Mouse (Mus musculus) stomach, embryonic 16.5 days (tissue): Measurements from ENCODE around the gene Rep15. TPM values are rescaled to one million over a fixed set of nuclear protein-coding genes. Genes with fewer than 3 reads are reported as not detected.

Experiments
- ATAC-seq: fragments of 200-750 bp; cut with Nextera tagmentation; 2 replicates; pipeline ENCODE4 v1.8.0; 2017; ENCODE audit warnings: moderate number of reproducible peaks, moderate TSS enrichment; ENCODE audit not compliant: insufficient read depth, low FRiP score
- H3K27ac ChIP-seq: fragments of 300-500 bp; sonication (generic); 2 replicates; pipeline ENCODE4 v1.5.1; 2014; ENCODE audit warnings: low read length
- H3K27me3 ChIP-seq: fragments of 300-500 bp; sonication (generic); 2 replicates; pipeline ENCODE4 v1.6.1; 2014; ENCODE audit warnings: low read length, control low read depth, mixed read lengths; ENCODE audit not compliant: control insufficient read depth, insufficient read depth
- H3K36me3 ChIP-seq: fragments of 300-500 bp; sonication (generic); 2 replicates; pipeline ENCODE4 v1.6.1; 2014; ENCODE audit warnings: low read length; ENCODE audit not compliant: control insufficient read depth, insufficient read depth
- H3K4me1 ChIP-seq: fragments of 300-500 bp; sonication (generic); 2 replicates; pipeline ENCODE4 v1.6.1; 2014; ENCODE audit warnings: low read length, control low read depth, mixed read lengths; ENCODE audit not compliant: control insufficient read depth, insufficient read depth
- H3K4me2 ChIP-seq: fragments of 300-500 bp; sonication (generic); 2 replicates; pipeline ENCODE4 v1.6.1; 2014; ENCODE audit warnings: low read depth, low read length, mixed read lengths
- H3K4me3 ChIP-seq: fragments of 300-500 bp; sonication (generic); replicated peaks from 2 replicates; pipeline ENCODE4 v1.5.1; 2014; ENCODE audit warnings: mild to moderate bottlenecking, low read length
- H3K9ac ChIP-seq: fragments of 300-500 bp; sonication (generic); 2 replicates; pipeline ENCODE4 v1.6.1; 2014; ENCODE audit warnings: low read length
- H3K9me3 ChIP-seq: fragments of 300-500 bp; sonication (generic); replicated peaks from 2 replicates; pipeline ENCODE4 v1.6.1; 2016; ENCODE audit warnings: low read length, control low read depth; ENCODE audit not compliant: control insufficient read depth
- WGBS: fragments of 180-500 bp; shearing (Covaris S2); extraction: QIAGEN DNeasy Blood & Tissue Kit; methylation state at CpG from one replicate; pipeline ENCODE4 v1.1.7; 2014; 5-methylcytosine and 5-hydroxymethylcytosine counted together
- polyA plus RNA-seq: library from polyadenylated mRNA; unstranded; fragments of >200 nt; fragmentation: Nextera tagmentation; extraction: Ambion mirVana; gene quantifications from 2 replicates; pipeline ENCODE4 v1.2.1, GENCODE M21; 2015

Rep15 gene
- polyA plus RNA-seq: 3.6 and 5.6 TPM in 2 replicates

DNA sequence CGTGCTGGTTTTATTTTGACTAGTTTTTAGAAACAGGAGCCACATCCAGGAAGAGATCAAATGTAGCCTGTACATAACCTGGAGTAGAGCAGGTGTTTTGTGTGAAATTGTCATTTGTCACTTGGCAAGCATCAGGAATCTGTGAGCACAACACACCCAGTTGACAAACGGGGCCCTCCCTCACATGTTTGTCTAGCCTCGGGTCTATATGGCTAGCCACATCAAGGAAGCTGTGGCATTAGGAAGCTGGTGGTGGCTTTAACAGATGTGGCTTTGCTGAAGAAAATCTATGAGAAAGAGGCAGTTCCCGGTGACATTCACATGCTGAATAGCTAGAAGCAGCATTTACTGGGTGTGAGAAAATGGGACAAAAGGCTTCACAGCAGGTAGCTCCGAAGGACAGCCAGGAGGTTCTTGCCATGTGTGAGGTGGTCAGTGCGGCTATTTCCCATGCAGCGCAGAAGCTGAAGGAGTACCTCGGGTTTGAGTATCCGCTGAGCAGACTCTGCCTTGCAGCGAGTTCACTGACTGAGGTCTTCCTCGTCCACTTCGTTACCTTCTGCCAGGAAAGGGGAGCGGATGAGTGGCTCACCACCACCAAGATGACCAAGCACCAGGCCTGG is at the start of gene Rep15:
Gene Rep15 (plus strand): TSS at position 282 of the 623 bp plus-strand sequence.
- Histone ChIP-seq H3K27ac (no peak within 1 kb of the TSS), H3K4me3 (no peak within 1 kb of the TSS), H3K4me1 (no peaks in the 10 kb centered on the region), H3K9me3 (no peaks in the 10 kb centered on the region), H3K9ac (peak within 1 kb of the TSS; percentile 35; the same call in 1 of the 2 replicates), H3K27me3 (no peaks in the 10 kb centered on the region), H3K4me2 (no peak within 1 kb of the TSS), H3K36me3 (peaks cover 3% of the 10 kb centered on the region; the same call in 1 of the 2 replicates)
- no peak for ATAC-seq
- 51% methylated on average over 13 of the region's 13 CpGs for WGBS

DNA sequence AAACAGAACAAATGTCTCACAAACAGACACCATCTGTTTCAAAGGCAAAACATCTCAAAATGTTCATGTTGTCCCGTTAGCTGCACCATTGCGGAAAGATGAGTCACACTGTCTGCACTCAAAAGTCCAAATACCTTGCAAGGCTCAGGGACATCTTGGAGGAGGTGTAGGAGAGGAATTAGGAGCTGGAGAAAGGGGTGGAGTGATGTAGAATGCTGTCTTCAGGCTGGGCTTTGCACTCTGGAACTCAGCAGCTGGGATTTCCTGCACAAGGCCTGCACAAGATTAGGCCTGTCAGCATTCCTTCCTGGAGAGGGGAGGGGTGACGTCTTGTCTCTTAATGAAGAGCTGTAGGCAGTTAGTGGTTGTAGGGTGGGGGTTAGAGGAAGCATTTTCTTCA is 47.8 kb upstream of the Rep15 start:
- no peak overlapping the region for H3K4me2 ChIP-seq
- peaks cover 2% of the 10 kb centered on the region for H3K4me1 ChIP-seq
- H3K4me3 ChIP-seq: no peak overlapping the region
- H3K9ac ChIP-seq: no peak overlapping the region
- no peaks in the 10 kb centered on the region for H3K27me3 ChIP-seq
- no peak overlapping the region for H3K27ac ChIP-seq
- no peaks in the 10 kb centered on the region for H3K36me3 ChIP-seq
- ATAC-seq: no peak
- 61% methylated on average over 3 of the region's 3 CpGs for WGBS
- H3K9me3 ChIP-seq: no peaks in the 10 kb centered on the region

DNA sequence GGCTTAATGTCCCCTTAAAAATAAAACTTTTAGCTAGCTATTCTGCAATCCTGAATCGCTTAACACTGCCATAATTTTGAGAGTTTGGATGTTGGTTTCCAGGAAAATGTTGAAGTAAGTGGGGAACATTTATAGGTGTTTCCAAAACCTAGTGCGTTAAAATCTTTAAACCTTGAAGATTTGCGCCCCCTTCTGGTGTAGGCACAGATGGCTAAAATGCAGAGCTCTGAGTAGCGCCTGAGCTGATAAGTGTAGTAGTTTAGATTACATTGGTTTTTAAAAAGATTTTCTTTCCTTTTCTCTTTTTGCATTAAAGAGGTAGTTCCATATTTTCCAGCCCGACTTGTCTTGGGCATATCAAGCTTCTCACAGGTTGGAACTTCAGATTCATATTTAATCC is 38.1 kb upstream of the Rep15 start:
- Histone ChIP-seq H3K4me1 (no peaks in the 10 kb centered on the region), H3K36me3 (no peaks in the 10 kb centered on the region), H3K9me3 (no peaks in the 10 kb centered on the region), H3K27me3 (no peaks in the 10 kb centered on the region), H3K4me3 (no peak overlapping the region), H3K27ac (no peak overlapping the region), H3K9ac (no peak overlapping the region), H3K4me2 (no peak overlapping the region)
- ATAC-seq: no peak
- 37% methylated on average over 5 of the region's 5 CpGs for WGBS

DNA sequence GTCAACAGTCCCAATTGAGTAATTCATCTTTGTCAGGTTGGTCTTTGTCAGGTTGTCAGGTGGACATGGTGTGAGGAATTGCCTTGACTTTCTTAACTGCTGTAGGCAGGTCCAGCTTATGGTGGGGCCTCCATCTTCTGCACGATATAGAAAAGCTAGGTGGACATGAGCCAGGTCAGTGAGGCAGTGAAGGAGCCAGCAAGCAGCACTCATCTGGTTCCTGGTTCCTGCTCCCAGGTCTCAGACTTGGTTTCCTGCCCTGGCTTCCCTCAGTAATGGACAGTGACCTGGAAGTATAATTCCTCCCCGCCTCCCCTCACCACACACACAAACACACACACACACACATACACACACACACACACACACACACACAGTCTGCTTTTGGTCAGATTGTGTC is 37.0 kb upstream of the Rep15 start:
- Histone ChIP-seq H3K9me3 (no peaks in the 10 kb centered on the region), H3K9ac (no peak overlapping the region), H3K27me3 (no peaks in the 10 kb centered on the region), H3K4me1 (no peaks in the 10 kb centered on the region), H3K4me2 (no peak overlapping the region), H3K4me3 (no peak overlapping the region), H3K36me3 (no peaks in the 10 kb centered on the region), H3K27ac (no peak overlapping the region)
- ATAC-seq: no peak
- 83% methylated on average over 2 of the region's 2 CpGs for WGBS

DNA sequence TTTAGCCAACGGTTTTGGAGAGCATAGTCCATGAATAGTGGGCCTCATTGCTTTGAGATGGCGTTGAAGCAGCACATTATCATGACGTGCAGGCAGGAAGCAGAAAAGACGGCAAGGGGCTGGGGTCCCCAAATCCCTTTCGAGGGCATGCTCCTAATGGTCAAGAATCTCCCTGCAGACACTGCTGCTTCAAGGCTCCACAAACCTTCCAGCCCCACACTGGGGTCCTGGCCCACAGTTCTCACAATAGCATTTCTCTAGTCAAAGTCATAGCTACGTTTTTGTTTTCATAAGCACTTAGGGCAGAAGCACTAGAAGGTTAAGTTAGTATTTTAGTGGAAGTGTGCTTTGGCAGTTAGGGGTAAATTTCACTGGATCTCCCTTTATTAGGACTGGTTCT is 36.5 kb upstream of the Rep15 start:
- H3K36me3 ChIP-seq: no peaks in the 10 kb centered on the region
- no peak overlapping the region for H3K4me2 ChIP-seq
- no peak overlapping the region for H3K9ac ChIP-seq
- WGBS: 90% methylated on average over 6 of the region's 6 CpGs
- H3K27me3 ChIP-seq: no peaks in the 10 kb centered on the region
- no peak for ATAC-seq
- H3K9me3 ChIP-seq: no peaks in the 10 kb centered on the region
- H3K4me1 ChIP-seq: no peaks in the 10 kb centered on the region
- no peak overlapping the region for H3K4me3 ChIP-seq
- H3K27ac ChIP-seq: no peak overlapping the region

DNA sequence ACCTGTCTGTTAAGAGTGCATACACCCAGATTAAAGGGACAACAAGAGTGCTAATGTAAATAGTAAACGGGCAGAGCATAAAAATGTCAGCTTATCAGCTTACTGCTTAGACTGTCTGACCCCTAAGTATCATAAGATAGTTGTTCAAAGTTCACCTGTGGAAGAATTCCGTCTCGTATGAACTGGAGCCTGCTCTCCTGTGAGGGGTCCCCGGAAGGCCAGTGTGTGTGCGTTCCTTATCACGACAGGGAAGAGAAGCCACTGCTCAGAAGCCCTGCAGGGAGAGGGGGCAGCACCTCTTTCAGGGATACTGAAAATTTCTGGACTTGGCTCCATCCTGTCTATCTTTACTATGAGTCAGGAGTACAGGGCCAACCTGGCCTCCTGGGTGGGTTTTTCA is 35.4 kb upstream of the Rep15 start:
- H3K4me3 ChIP-seq: no peak overlapping the region
- no peak overlapping the region for H3K4me2 ChIP-seq
- no peak overlapping the region for H3K27ac ChIP-seq
- no peaks in the 10 kb centered on the region for H3K36me3 ChIP-seq
- H3K9me3 ChIP-seq: no peaks in the 10 kb centered on the region
- H3K9ac ChIP-seq: no peak overlapping the region
- H3K27me3 ChIP-seq: no peaks in the 10 kb centered on the region
- no peak for ATAC-seq
- H3K4me1 ChIP-seq: no peaks in the 10 kb centered on the region
- WGBS: 71% methylated on average over 6 of the region's 6 CpGs

DNA sequence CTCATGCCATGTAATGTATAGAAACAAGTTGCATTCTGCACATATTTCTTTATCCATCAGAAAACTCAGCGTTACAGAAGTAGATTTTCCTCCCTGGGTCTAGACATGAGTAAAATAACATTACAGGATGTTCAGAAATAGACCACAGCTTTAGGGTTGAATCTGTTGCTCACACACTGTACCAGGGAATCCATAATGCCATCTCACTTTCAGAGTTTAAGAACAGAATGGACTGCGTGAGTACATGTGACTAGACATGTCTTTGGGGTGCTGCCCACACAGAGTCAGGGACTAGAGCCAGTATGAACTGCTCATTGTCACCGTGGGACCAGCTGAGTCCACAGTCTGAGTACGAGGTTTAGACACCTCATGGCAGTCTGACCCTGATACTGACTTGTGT is 33.7 kb upstream of the Rep15 start:
- Histone ChIP-seq H3K36me3 (no peaks in the 10 kb centered on the region), H3K9ac (no peak overlapping the region), H3K9me3 (no peaks in the 10 kb centered on the region), H3K27me3 (no peaks in the 10 kb centered on the region), H3K27ac (no peak overlapping the region), H3K4me3 (no peak overlapping the region), H3K4me2 (no peak overlapping the region), H3K4me1 (no peaks in the 10 kb centered on the region)
- 89% methylated on average over 4 of the region's 4 CpGs for WGBS
- ATAC-seq: no peak

DNA sequence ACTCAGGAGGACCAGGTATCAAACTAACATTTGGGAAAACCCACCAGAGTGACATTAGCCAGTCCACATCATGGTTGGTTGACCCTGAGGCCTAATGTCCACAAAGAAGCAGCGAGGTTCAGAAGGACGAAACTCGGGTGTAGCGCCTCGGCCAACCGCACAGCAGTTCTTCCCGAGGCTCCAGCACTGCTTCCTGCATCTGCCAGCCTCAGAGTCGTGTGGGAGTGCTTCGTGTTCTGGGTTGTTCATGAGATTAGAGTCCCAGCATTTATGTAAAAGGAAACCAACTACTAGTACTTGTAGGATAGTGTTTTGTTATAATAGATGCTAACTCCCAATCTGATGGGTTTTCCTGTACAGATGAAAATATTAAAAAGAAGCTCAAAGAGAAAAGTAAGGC is 33.1 kb upstream of the Rep15 start:
- H3K9ac ChIP-seq: no peak overlapping the region
- H3K4me2 ChIP-seq: no peak overlapping the region
- no peaks in the 10 kb centered on the region; the same call in 1 of the 2 replicates for H3K36me3 ChIP-seq
- no peaks in the 10 kb centered on the region for H3K4me1 ChIP-seq
- ATAC-seq: no peak
- H3K27me3 ChIP-seq: no peaks in the 10 kb centered on the region
- no peak overlapping the region for H3K27ac ChIP-seq
- no peak overlapping the region for H3K4me3 ChIP-seq
- no peaks in the 10 kb centered on the region for H3K9me3 ChIP-seq
- 78% methylated on average over 9 of the region's 9 CpGs for WGBS

DNA sequence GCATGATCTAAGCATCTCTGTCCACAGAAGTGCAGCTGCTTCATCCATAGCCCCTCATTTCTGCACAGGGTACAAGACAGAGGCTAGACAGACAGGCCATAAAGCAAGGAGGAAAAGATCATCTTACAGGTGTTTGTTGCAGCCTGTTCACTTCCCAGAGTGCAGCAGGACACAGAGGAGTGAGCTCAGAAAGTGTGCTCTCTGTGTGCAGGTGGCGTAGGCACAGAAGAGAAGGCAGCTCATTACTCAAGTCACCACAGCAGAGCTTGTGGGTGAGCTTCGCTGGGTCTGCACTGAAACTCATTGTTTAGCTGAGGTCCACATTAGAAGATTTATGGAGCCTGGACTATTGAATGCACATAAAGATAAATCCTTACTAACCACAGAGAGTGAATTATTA is 32.6 kb upstream of the Rep15 start:
- H3K9me3 ChIP-seq: no peaks in the 10 kb centered on the region
- no peaks in the 10 kb centered on the region; the same call in 1 of the 2 replicates for H3K36me3 ChIP-seq
- no peak overlapping the region for H3K4me3 ChIP-seq
- ATAC-seq: no peak
- H3K4me2 ChIP-seq: no peak overlapping the region
- no peak overlapping the region for H3K27ac ChIP-seq
- H3K9ac ChIP-seq: no peak overlapping the region
- H3K4me1 ChIP-seq: no peaks in the 10 kb centered on the region
- 52% methylated on average over 2 of the region's 2 CpGs for WGBS
- H3K27me3 ChIP-seq: no peaks in the 10 kb centered on the region
